Comparison of ENCODE assay signal across 12 mouse cellular contexts in genomic region chr12:110903536-110903935, GRCm38 (mm10). TPM values are rescaled to one million over a fixed set of nuclear protein-coding genes. Genes with fewer than 3 reads are reported as not detected.
DNase-seq lines count a peak whose midpoint lies in the region; ATAC-seq and TF ChIP-seq lines count a peak whose summit lies in the region.
"Had no signal": no experiment of that assay in that cellular context is flagged by ENCODE, and none has a peak within 500 bp of the region (broad histone marks: within the 10 kb centered on the region; RNA-seq: fewer than 3 reads in every experiment).

No protein-coding gene starts in this region.

- no peak overlapping the region for H3K9ac ChIP-seq in midbrain, postnatal 0 days (replicated peaks; ENCODE audit: low read length, poor library complexity, severe bottlenecking)
- H3K9ac ChIP-seq: neural tube, embryonic 15.5 days had no signal

- peak; percentile 16 for DNase-seq in cerebellum, adult 18-20 months
- DNase-seq in cerebellum, adult 2 months = no peak
- DNase-seq in midbrain, postnatal 0 days (ENCODE audit: low spot score) = no peak
- DNase-seq in midbrain, embryonic 10.5 days (ENCODE audit: low spot score) = no peak
- DNase-seq in kidney, postnatal 36 days = peak; percentile 27 to 69
- DNase-seq in thymus, postnatal 14 days = peak; percentile 39
- DNase-seq in ovary, adult 18-20 months (ENCODE audit: low spot score) = no peak
- no peak for DNase-seq in neural tube, embryonic 10.5 days (ENCODE audit: extremely low spot score, low spot score)
- DNase-seq: gastrocnemius, postnatal 25 days had no signal

- no peaks in the 10 kb centered on the region for H3K9me3 ChIP-seq in midbrain, postnatal 0 days (ENCODE audit: low read length)
- H3K9me3 ChIP-seq in midbrain, embryonic 10.5 days (replicated peaks) = no peaks in the 10 kb centered on the region
- H3K9me3 ChIP-seq: neural tube, embryonic 15.5 days had no signal

- H3K27me3 ChIP-seq in cerebellum, adult 2 months (ENCODE audit: control insufficient read depth, insufficient read depth, low read length) = no peaks in the 10 kb centered on the region
- H3K27me3 ChIP-seq in midbrain, postnatal 0 days (ENCODE audit: insufficient read depth, low read length) = no peaks in the 10 kb centered on the region
- no peaks in the 10 kb centered on the region for H3K27me3 ChIP-seq in midbrain, embryonic 10.5 days (ENCODE audit: low read depth, poor library complexity, severe bottlenecking)
- H3K27me3 ChIP-seq: megakaryocyte, embryonic 14.5 days; neural tube, embryonic 15.5 days had no signal

- no peak for ATAC-seq in midbrain, postnatal 0 days (ENCODE audit: low FRiP score)
- ATAC-seq: hindbrain, embryonic 16.5 days had no signal

- TF ChIP-seq CTCF in cerebellum, adult 2 months (IDR thresholded peaks at IDR 0.05; ENCODE audit: borderline replicate concordance, insufficient read depth, low read depth, low read length) = no peak
- peak; percentile 12; the same call in 1 of the 2 replicates for TF ChIP-seq CTCF in midbrain, postnatal 0 days (IDR thresholded peaks at IDR 0.05)

- H3K4me3 ChIP-seq in cerebellum, adult 2 months (replicated peaks; ENCODE audit: insufficient read depth, low read depth, low read length) = no peak overlapping the region
- no peak overlapping the region for H3K4me3 ChIP-seq in midbrain, postnatal 0 days (ENCODE audit: low read depth, low read length)
- no peak overlapping the region for H3K4me3 ChIP-seq in midbrain, embryonic 10.5 days
- H3K4me3 ChIP-seq: megakaryocyte, embryonic 14.5 days; neural tube, embryonic 15.5 days had no signal

- 95% methylated on average over 2 of the region's 2 CpGs for WGBS in cerebellum, adult 2 months
- WGBS in midbrain, postnatal 0 days = 96% methylated on average over 2 of the region's 2 CpGs
- 95% methylated on average over 2 of the region's 2 CpGs for WGBS in midbrain, embryonic 10.5 days

- H3K4me2 ChIP-seq in midbrain, postnatal 0 days (ENCODE audit: low read depth, low read length, poor library complexity, severe bottlenecking) = no peak overlapping the region
- H3K4me2 ChIP-seq: neural tube, embryonic 15.5 days had no signal

- no peaks in the 10 kb centered on the region for H3K4me1 ChIP-seq in cerebellum, adult 2 months (ENCODE audit: control insufficient read depth, insufficient read depth, low read length)
- no peaks in the 10 kb centered on the region for H3K4me1 ChIP-seq in midbrain, postnatal 0 days (ENCODE audit: insufficient read depth, low read length)
- H3K4me1 ChIP-seq in midbrain, embryonic 10.5 days = no peaks in the 10 kb centered on the region
- H3K4me1 ChIP-seq: neural tube, embryonic 15.5 days had no signal

- peaks cover 15% of the 10 kb centered on the region for H3K36me3 ChIP-seq in midbrain, postnatal 0 days (ENCODE audit: insufficient read depth, low read length)
- peaks cover 9% of the 10 kb centered on the region for H3K36me3 ChIP-seq in midbrain, embryonic 10.5 days
- H3K36me3 ChIP-seq: neural tube, embryonic 15.5 days had no signal

- no peak overlapping the region for H3K27ac ChIP-seq in cerebellum, adult 2 months (ENCODE audit: insufficient read depth, low read length)
- H3K27ac ChIP-seq in midbrain, postnatal 0 days (ENCODE audit: low read depth, low read length) = no peak overlapping the region
- no peak overlapping the region for H3K27ac ChIP-seq in midbrain, embryonic 10.5 days (replicated peaks)
- H3K27ac ChIP-seq: neural tube, embryonic 15.5 days had no signal

- TF ChIP-seq POLR2A in cerebellum, adult 2 months (IDR thresholded peaks at IDR 0.05; ENCODE audit: borderline replicate concordance, insufficient read depth, low read length) = no peak

RNA-seq across cellular contexts. Expression of gene Tecpr2, which starts 14.5 kb away (rescaled TPM):
- 20.2 and 20.7 TPM in 2 replicates for polyA plus RNA-seq in cerebellum, adult 2 months (2012; rRNA removed)
- total RNA-seq in midbrain, postnatal 0 days (2014; rRNA removed) = 22.9 and 23.6 TPM in 2 replicates
- 4.8 and 4.9 TPM in 2 replicates for polyA plus RNA-seq in midbrain, postnatal 0 days (2015; fragmentation: Nextera tagmentation; extraction: Ambion mirVana)
- 5.3 and 6.7 TPM in 2 replicates for polyA plus RNA-seq in midbrain, embryonic 10.5 days (2016; fragmentation: Nextera tagmentation; extraction: Ambion mirVana)

RNA-seq across cellular contexts. Expression of gene Cinp, which starts 14.6 kb away (rescaled TPM):
- 59.6 and 65.7 TPM in 2 replicates for polyA plus RNA-seq in cerebellum, adult 2 months (2012; rRNA removed)
- 105 and 153 TPM in 2 replicates for total RNA-seq in midbrain, postnatal 0 days (2014; rRNA removed)
- 91.3 and 99.0 TPM in 2 replicates for polyA plus RNA-seq in midbrain, postnatal 0 days (2015; fragmentation: Nextera tagmentation; extraction: Ambion mirVana)
- 81.7 and 95.6 TPM in 2 replicates for polyA plus RNA-seq in midbrain, embryonic 10.5 days (2016; fragmentation: Nextera tagmentation; extraction: Ambion mirVana)

RNA-seq across cellular contexts. Expression of gene Zfp839, which starts 53.5 kb away (rescaled TPM):
- 7.6 and 8.5 TPM in 2 replicates for polyA plus RNA-seq in cerebellum, adult 2 months (2012; rRNA removed)
- 4.5 and 5.4 TPM in 2 replicates for total RNA-seq in midbrain, postnatal 0 days (2014; rRNA removed)
- polyA plus RNA-seq in midbrain, postnatal 0 days (2015; fragmentation: Nextera tagmentation; extraction: Ambion mirVana) = 1.7 and 1.9 TPM in 2 replicates
- polyA plus RNA-seq in midbrain, embryonic 10.5 days (2016; fragmentation: Nextera tagmentation; extraction: Ambion mirVana) = 4.8 and 5.4 TPM in 2 replicates

Comparison
In these comparisons a context has a peak if more than half of its experiments do, and no peak if none do; other contexts are left out.
1. DNase-seq: peak in cerebellum, adult 18-20 months (2 of 2), kidney, postnatal 36 days (2 of 2) and thymus, postnatal 14 days (single experiment); none in cerebellum, adult 2 months (0 of 2), midbrain, postnatal 0 days (single experiment), midbrain, embryonic 10.5 days (single experiment), ovary, adult 18-20 months (single experiment) and neural tube, embryonic 10.5 days (single experiment).